Mouse (Mus musculus): Measurements from ENCODE around the gene Comp. TPM values are rescaled to one million over a fixed set of nuclear protein-coding genes. Genes with fewer than 3 reads are reported as not detected.
A peak's percentile ranks its signal among the peaks of the same experiment; 100 is the strongest.

Gene Comp
- 0.18 and 0.35 TPM in 2 replicates for polyA plus RNA-seq (2015; fragmentation: Nextera tagmentation; extraction: Ambion mirVana)

DNA sequence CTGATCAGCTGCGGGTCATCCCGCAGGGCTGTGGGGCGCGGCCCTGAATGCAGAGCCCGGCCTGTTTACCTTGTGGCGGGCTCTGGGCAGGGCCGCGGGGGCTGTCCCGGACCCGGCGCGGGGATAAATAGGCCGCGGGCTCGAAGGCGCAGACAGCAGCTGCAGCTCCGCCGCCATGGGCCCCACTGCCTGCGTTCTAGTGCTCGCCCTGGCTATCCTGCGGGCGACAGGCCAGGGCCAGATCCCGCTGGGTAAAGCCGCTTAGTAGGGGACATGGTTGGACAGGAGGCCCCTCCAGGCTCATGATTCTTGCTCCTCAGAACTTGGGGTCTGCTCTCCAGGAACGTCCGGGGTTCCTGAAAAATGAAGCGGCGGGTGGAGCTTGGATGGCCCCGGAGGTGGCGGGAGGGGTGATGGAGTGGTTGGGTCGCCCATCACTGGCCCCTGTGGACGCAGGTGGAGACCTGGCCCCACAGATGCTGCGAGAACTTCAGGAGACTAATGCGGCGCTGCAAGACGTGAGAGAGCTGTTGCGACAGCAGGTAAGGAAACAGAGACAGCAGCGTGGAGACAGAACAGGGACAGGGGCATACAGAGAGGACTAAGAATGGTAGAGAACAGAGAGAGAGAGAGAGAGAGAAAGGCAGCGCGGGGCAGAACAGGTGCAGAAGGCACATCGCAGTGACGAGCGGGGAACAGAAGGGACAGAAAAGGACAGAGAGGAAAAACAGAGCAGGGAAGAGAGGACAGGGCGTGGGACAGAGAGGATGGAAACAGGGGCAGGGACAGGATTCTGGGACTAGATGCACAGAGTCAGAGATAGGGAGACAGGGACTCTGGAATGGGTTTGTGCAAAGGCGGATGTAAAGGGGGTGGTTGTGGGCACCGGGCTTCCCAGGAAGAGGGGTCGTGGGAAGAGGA lies at the start of gene Comp:
Gene Comp (plus strand): TSS at position 162 of the 921 bp plus-strand sequence.
- Histone ChIP-seq H3K4me3 (peak within 1 kb of the TSS; percentile 35), H3K27me3 (peaks cover 90% of the 10 kb centered on the region), H3K27ac (no peak within 1 kb of the TSS), H3K9ac (no peak within 1 kb of the TSS), H3K36me3 (ENCODE audit: poor library complexity, severe bottlenecking) (no peaks in the 10 kb centered on the region), H3K9me3 (replicated peaks) (no peaks in the 10 kb centered on the region), H3K4me2 (peak within 1 kb of the TSS; percentile 56), H3K4me1 (peaks cover 25% of the 10 kb centered on the region)
- ATAC-seq = no peak
- 3% methylated on average over 44 of the region's 47 CpGs for WGBS

DNA sequence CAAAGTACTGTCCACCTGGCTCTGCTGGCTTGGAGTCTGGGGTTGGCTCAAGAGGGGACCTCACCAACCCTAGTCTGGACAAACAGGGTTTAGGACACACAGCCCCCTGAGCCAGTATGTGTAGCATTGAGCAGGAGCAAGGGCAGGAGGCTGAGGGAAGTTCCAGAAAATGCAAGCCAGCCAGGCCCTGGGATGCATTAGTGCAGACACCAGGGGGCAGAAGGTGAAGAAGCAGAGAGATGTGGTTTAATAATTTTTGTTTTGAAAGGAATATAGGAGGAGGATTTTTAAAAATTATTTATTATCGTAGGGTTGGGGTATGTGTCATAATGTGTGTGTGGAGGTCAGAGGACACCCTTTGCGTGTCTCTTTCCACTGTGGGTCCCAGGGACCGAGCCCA lies 49.6 kb upstream of the Comp start:
- no peaks in the 10 kb centered on the region for H3K4me1 ChIP-seq

DNA sequence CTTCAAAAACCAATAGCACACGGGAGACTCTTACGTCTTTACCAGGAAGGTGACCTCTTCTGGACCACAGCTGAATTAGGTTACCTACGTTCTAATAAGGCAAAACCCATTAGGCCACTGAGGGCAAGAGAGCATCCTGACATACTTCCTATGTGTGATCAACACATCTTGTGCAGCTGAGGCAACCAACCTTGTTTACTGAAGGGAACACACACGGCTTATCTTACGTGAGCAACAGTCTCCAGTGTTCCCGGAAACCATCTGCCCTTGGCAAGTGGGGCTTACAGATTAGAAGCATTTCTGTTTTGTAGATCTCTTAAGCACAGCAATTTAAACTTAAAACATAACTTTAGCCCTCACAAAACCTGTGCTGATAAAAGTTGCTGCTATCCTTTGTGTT lies 45.8 kb upstream of the Comp start:
- 97% methylated on average over 6 of the region's 6 CpGs for WGBS
- Histone ChIP-seq H3K4me3 (no peak overlapping the region), H3K4me2 (no peak overlapping the region), H3K36me3 (ENCODE audit: poor library complexity, severe bottlenecking) (peaks cover 80% of the 10 kb centered on the region), H3K27me3 (0 out of 2 replicates have a peak, but pooled peaks cover 5% of the 10 kb centered on the region), H3K9ac (no peak overlapping the region), H3K9me3 (replicated peaks) (no peaks in the 10 kb centered on the region), H3K4me1 (peaks cover 31% of the 10 kb centered on the region), H3K27ac (no peak overlapping the region)
- no peak for ATAC-seq

More for the DNA sequence above, 49.6 kb upstream of the Comp start:
- no peak for ATAC-seq
- peaks cover 79% of the 10 kb centered on the region for H3K36me3 ChIP-seq (ENCODE audit: poor library complexity, severe bottlenecking)
- no peak overlapping the region for H3K27ac ChIP-seq
- H3K4me2 ChIP-seq = no peak overlapping the region
- H3K9me3 ChIP-seq (replicated peaks) = no peaks in the 10 kb centered on the region
- no peaks in the 10 kb centered on the region for H3K27me3 ChIP-seq
- no peak overlapping the region for H3K4me3 ChIP-seq
- WGBS = 93% methylated on average over 3 of the region's 3 CpGs
- no peak overlapping the region for H3K9ac ChIP-seq

GRCm38 (mm10) chr8:70329124-70329834 lies 44.1 kb upstream of the Comp start, which contains the start of gene Gdf1:
Gene Gdf1 (plus strand): TSS chr8:70329817.
- peak within 1 kb of the TSS; percentile 44 for H3K4me2 ChIP-seq
- H3K9ac ChIP-seq = peak within 1 kb of the TSS; percentile 47
- no peak for ATAC-seq
- H3K9me3 ChIP-seq (replicated peaks) = no peaks in the 10 kb centered on the region
- no peak within 1 kb of the TSS for H3K27ac ChIP-seq
- peaks cover 33% of the 10 kb centered on the region for H3K4me1 ChIP-seq
- 30% methylated on average over 14 of the region's 14 CpGs for WGBS
- 0 out of 2 replicates have a peak, but pooled peaks cover 5% of the 10 kb centered on the region for H3K27me3 ChIP-seq
- peaks cover 84% of the 10 kb centered on the region for H3K36me3 ChIP-seq (ENCODE audit: poor library complexity, severe bottlenecking)
- no peak within 1 kb of the TSS for H3K4me3 ChIP-seq

- no peak overlapping the region for H3K4me3 ChIP-seq
- no peak for ATAC-seq
- peak overlapping the region; percentile 47 for H3K9ac ChIP-seq
- H3K36me3 ChIP-seq (ENCODE audit: poor library complexity, severe bottlenecking) = peaks cover 87% of the 10 kb centered on the region
- H3K27ac ChIP-seq = no peak overlapping the region
- 9% methylated on average over 45 of the region's 45 CpGs for WGBS
- no peaks in the 10 kb centered on the region for H3K9me3 ChIP-seq (replicated peaks)
- H3K27me3 ChIP-seq = 0 out of 2 replicates have a peak, but pooled peaks cover 5% of the 10 kb centered on the region
- H3K4me2 ChIP-seq = peak overlapping the region; percentile 44
- peaks cover 33% of the 10 kb centered on the region for H3K4me1 ChIP-seq
These were observed 43.3 kb upstream of the Comp start for GRCm38 (mm10) chr8:70329835-70330740.

GRCm38 (mm10) chr8:70330741-70331364 lies 42.5 kb upstream of the Comp start:
- Histone ChIP-seq H3K4me2 (peak overlapping the region; percentile 44), H3K4me3 (0 out of 2 replicates have a peak overlapping the region, but pooled peaks have one; percentile 0), H3K36me3 (ENCODE audit: poor library complexity, severe bottlenecking) (peaks cover 89% of the 10 kb centered on the region), H3K4me1 (peaks cover 33% of the 10 kb centered on the region), H3K9me3 (replicated peaks) (no peaks in the 10 kb centered on the region), H3K27me3 (0 out of 2 replicates have a peak, but pooled peaks cover 5% of the 10 kb centered on the region), H3K27ac (0 out of 2 replicates have a peak overlapping the region, but pooled peaks have one; percentile 10), H3K9ac (peak overlapping the region; percentile 47)
- ATAC-seq = peak; percentile 81
- 30% methylated on average over 53 of the region's 53 CpGs for WGBS

- 66% methylated on average over 19 of the region's 19 CpGs for WGBS
- peaks cover 94% of the 10 kb centered on the region for H3K36me3 ChIP-seq (ENCODE audit: poor library complexity, severe bottlenecking)
These were observed 41.8 kb upstream of the Comp start for GRCm38 (mm10) chr8:70331526-70331925.

GRCm38 (mm10) chr8:70332070-70332877 lies 41.1 kb upstream of the Comp start:
- Histone ChIP-seq H3K36me3 (ENCODE audit: poor library complexity, severe bottlenecking) (peaks cover 95% of the 10 kb centered on the region), H3K27me3 (0 out of 2 replicates have a peak, but pooled peaks cover 5% of the 10 kb centered on the region), H3K4me3 (no peak overlapping the region), H3K27ac (peak overlapping the region; percentile 51; the same call in 1 of the 2 replicates), H3K4me2 (peak overlapping the region; percentile 33), H3K9ac (peak overlapping the region; percentile 43), H3K9me3 (replicated peaks) (no peaks in the 10 kb centered on the region), H3K4me1 (peaks cover 33% of the 10 kb centered on the region)
- peak; percentile 75 for ATAC-seq
- WGBS = 22% methylated on average over 41 of the region's 41 CpGs

More at GRCm38 (mm10) chr8:70331526-70331925, 41.8 kb upstream of the Comp start:
- Histone ChIP-seq H3K4me1 (peaks cover 33% of the 10 kb centered on the region), H3K4me2 (no peak overlapping the region), H3K27ac (0 out of 2 replicates have a peak overlapping the region, but pooled peaks have one; percentile 10), H3K9me3 (replicated peaks) (no peaks in the 10 kb centered on the region), H3K9ac (no peak overlapping the region), H3K27me3 (0 out of 2 replicates have a peak, but pooled peaks cover 5% of the 10 kb centered on the region), H3K4me3 (no peak overlapping the region)
- ATAC-seq = no peak

GRCm38 (mm10) chr8:70332878-70333202 lies 40.5 kb upstream of the Comp start:
- ATAC-seq = no peak
- no peak overlapping the region for H3K4me2 ChIP-seq
- no peaks in the 10 kb centered on the region for H3K9me3 ChIP-seq (replicated peaks)
- 98% methylated on average over 6 of the region's 6 CpGs for WGBS
- H3K36me3 ChIP-seq (ENCODE audit: poor library complexity, severe bottlenecking) = peaks cover 96% of the 10 kb centered on the region
- H3K4me3 ChIP-seq = no peak overlapping the region
- peaks cover 33% of the 10 kb centered on the region for H3K4me1 ChIP-seq
- H3K27me3 ChIP-seq = 0 out of 2 replicates have a peak, but pooled peaks cover 5% of the 10 kb centered on the region
- H3K27ac ChIP-seq = no peak overlapping the region
- no peak overlapping the region for H3K9ac ChIP-seq

DNA sequence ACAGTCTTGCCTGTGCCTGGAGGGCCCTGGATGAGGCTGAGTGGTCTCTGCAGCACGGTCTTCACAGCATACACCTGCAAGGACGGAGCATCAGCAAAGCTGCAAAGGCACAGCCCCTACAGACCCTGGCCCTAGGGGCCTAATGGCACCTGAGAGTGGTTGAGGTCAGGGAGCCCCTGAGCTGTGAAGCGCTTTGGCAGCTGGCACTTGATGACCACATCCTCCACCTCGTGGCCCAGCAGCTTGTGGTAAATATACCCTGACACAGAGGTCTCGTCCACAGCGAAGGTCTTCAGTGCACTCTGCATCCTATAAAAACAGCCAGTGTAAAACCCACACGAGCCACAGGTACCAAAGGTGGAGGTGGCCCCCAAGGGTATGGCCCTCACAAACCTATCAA lies 34.4 kb upstream of the Comp start:
- Histone ChIP-seq H3K4me2 (no peak overlapping the region), H3K9me3 (replicated peaks) (no peaks in the 10 kb centered on the region), H3K36me3 (ENCODE audit: poor library complexity, severe bottlenecking) (peaks cover 100% of the 10 kb centered on the region), H3K9ac (no peak overlapping the region), H3K27ac (no peak overlapping the region), H3K27me3 (no peaks in the 10 kb centered on the region), H3K4me1 (peaks cover 9% of the 10 kb centered on the region), H3K4me3 (no peak overlapping the region)
- no peak for ATAC-seq
- 94% methylated on average over 7 of the region's 7 CpGs for WGBS

Data from forebrain, embryonic 13.5 days (tissue).